Mouse (Mus musculus) stomach, postnatal 0 days (tissue): Measurements from ENCODE around the gene Hnrnph1. TPM values are rescaled to one million over a fixed set of nuclear protein-coding genes. Genes with fewer than 3 reads are reported as not detected.

Experiments
- ATAC-seq: fragments of 200-750 bp; cut with Nextera tagmentation; 2 replicates; pipeline ENCODE4 v1.8.0; 2017; ENCODE audit not compliant: low FRiP score, low TSS enrichment
- DNase-seq: peaks from one replicate; pipeline ENCODE4 v3.0.0-alpha.2; 2016; ENCODE audit warnings: low spot score
- H3K27ac ChIP-seq: fragments of 300-500 bp; sonication (generic); replicated peaks from 2 replicates; pipeline ENCODE4 v1.5.1; 2014; ENCODE audit warnings: mild to moderate bottlenecking, control low read depth
- H3K27me3 ChIP-seq: fragments of 300-500 bp; sonication (generic); 2 replicates; pipeline ENCODE4 v1.6.1; 2014; ENCODE audit warnings: low read length; ENCODE audit not compliant: control insufficient read depth, insufficient read depth
- H3K36me3 ChIP-seq: fragments of 300-500 bp; sonication (generic); 2 replicates; pipeline ENCODE4 v1.6.1; 2014; ENCODE audit warnings: low read length, mixed read lengths; ENCODE audit not compliant: control insufficient read depth, insufficient read depth
- H3K4me1 ChIP-seq: fragments of 300-500 bp; sonication (generic); replicated peaks from 2 replicates; pipeline ENCODE4 v1.6.1; 2014; ENCODE audit warnings: antibody characterized with exemption; ENCODE audit not compliant: control insufficient read depth, insufficient read depth
- H3K4me2 ChIP-seq: fragments of 300-500 bp; sonication (generic); replicated peaks from 2 replicates; pipeline ENCODE4 v1.6.1; 2014; ENCODE audit warnings: low read depth, mild to moderate bottlenecking, control low read depth, moderate library complexity
- H3K4me3 ChIP-seq: fragments of 300-500 bp; sonication (generic); 2 replicates; pipeline ENCODE4 v1.5.1; 2014; ENCODE audit warnings: low read depth, low read length, control low read depth
- H3K9ac ChIP-seq: fragments of 300-500 bp; sonication (generic); 2 replicates; pipeline ENCODE4 v1.6.1; 2014; ENCODE audit warnings: mild to moderate bottlenecking, low read length, control low read depth, mixed read lengths
- H3K9me3 ChIP-seq: fragments of 300-500 bp; sonication (generic); 2 replicates; pipeline ENCODE4 v1.6.1; 2016; ENCODE audit warnings: low read length; ENCODE audit not compliant: control insufficient read depth
- CTCF ChIP-seq: IDR thresholded peaks from 2 replicates; pipeline ENCODE4 v1.5.1; 2016; ENCODE audit warnings: antibody characterized with exemption, low read depth, mild to moderate bottlenecking, moderate library complexity
- EP300 ChIP-seq: optimal IDR thresholded peaks from 2 replicates; pipeline ENCODE3; 2016; ENCODE audit warnings: antibody characterized with exemption
- whole genome bisulfite sequencing: fragments of 180-500 bp; shearing (Covaris S2); extraction: QIAGEN DNeasy Blood & Tissue Kit; methylation state at CpG from one replicate; pipeline ENCODE4 v1.1.7; 2014; 5-methylcytosine and 5-hydroxymethylcytosine counted together
- polyA plus RNA-seq: library from polyadenylated mRNA; unstranded; fragments of >200 nt; fragmentation: Nextera tagmentation; extraction: Ambion mirVana; gene quantifications from 2 replicates; pipeline ENCODE4 v1.2.1, GENCODE M21; 2015

The Hnrnph1 gene
- polyA plus RNA-seq, 1 experiment from 2014 or later: 115 TPM

DNA sequence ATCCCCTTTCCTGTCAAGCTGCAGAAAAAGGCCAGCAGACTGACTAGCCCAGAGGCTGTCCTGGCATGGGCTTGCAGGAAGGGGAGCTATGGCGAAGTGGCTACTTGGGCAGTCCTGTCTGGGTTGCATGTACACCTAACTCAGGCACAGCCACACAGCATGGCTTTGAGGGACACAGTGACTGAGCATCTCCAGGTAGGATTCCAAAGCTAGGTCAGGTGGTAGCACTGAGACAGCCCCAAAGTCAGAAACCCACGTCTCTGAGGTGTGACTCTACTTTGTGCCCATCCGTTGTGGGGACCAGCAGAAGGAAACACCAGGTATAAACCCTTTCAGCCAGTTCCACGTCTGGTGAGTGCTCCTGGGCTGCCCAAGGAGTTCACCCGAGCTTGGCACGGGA lies 16.5 kb downstream of the Hnrnph1 start:
- DNase-seq (no peak), ATAC-seq (no peak)
- H3K36me3 ChIP-seq: peaks cover 5% of the 10 kb centered on the region
- no peaks in the 10 kb centered on the region for H3K27me3 ChIP-seq
- no peak overlapping the region for H3K4me3 ChIP-seq
- H3K4me2 ChIP-seq: no peak overlapping the region
- H3K4me1 ChIP-seq: no peaks in the 10 kb centered on the region
- TF ChIP-seq EP300 (no peak), CTCF (no peak)
- no peak overlapping the region for H3K9ac ChIP-seq
- no peaks in the 10 kb centered on the region for H3K9me3 ChIP-seq
- WGBS: 83% methylated on average over 6 of the region's 6 CpGs
- no peak overlapping the region for H3K27ac ChIP-seq

- no peak overlapping the region for H3K4me2 ChIP-seq
- DNase-seq (no peak), ATAC-seq (no peak)
- no peak overlapping the region for H3K9ac ChIP-seq
- H3K27me3 ChIP-seq: no peaks in the 10 kb centered on the region
- no peak overlapping the region for H3K4me3 ChIP-seq
- H3K9me3 ChIP-seq: no peaks in the 10 kb centered on the region
- H3K4me1 ChIP-seq: no peaks in the 10 kb centered on the region
- H3K27ac ChIP-seq: no peak overlapping the region
- H3K36me3 ChIP-seq: peaks cover 8% of the 10 kb centered on the region
- no peak for TF ChIP-seq EP300
- TF ChIP-seq CTCF: no peak
- 90% methylated on average over 7 of the region's 7 CpGs for WGBS
Observed at GRCm38 (mm10) chr11:50394731-50395130, 17.9 kb downstream of the Hnrnph1 start.

- Histone ChIP-seq H3K4me2 (no peak overlapping the region), H3K9ac (no peak overlapping the region), H3K4me1 (no peaks in the 10 kb centered on the region), H3K9me3 (no peaks in the 10 kb centered on the region), H3K27me3 (no peaks in the 10 kb centered on the region), H3K27ac (no peak overlapping the region), H3K4me3 (no peak overlapping the region), H3K36me3 (peaks cover 12% of the 10 kb centered on the region)
- DNase-seq (no peak), ATAC-seq (no peak)
- TF ChIP-seq CTCF (no peak), EP300 (no peak)
- 76% methylated on average over 11 of the region's 11 CpGs for WGBS
Observed at GRCm38 (mm10) chr11:50396766-50397307, 20.0 kb downstream of the Hnrnph1 start.

GRCm38 (mm10) chr11:50397316-50397715 lies 20.5 kb downstream of the Hnrnph1 start:
- TF ChIP-seq EP300: no peak
- TF ChIP-seq CTCF: no peak
- H3K4me1 ChIP-seq: no peaks in the 10 kb centered on the region
- H3K9me3 ChIP-seq: no peaks in the 10 kb centered on the region
- no peaks in the 10 kb centered on the region for H3K27me3 ChIP-seq
- ATAC-seq (no peak), DNase-seq (no peak)
- no peak overlapping the region for H3K9ac ChIP-seq
- no peak overlapping the region for H3K4me2 ChIP-seq
- H3K27ac ChIP-seq: no peak overlapping the region
- H3K36me3 ChIP-seq: peaks cover 15% of the 10 kb centered on the region
- no peak overlapping the region for H3K4me3 ChIP-seq
- WGBS: 81% methylated on average over 9 of the region's 9 CpGs

- no peak overlapping the region for H3K4me3 ChIP-seq
- no peaks in the 10 kb centered on the region for H3K27me3 ChIP-seq
- ATAC-seq: no peak
- WGBS: 72% methylated on average over 13 of the region's 13 CpGs
- DNase-seq: no peak
- no peaks in the 10 kb centered on the region for H3K4me1 ChIP-seq
- H3K36me3 ChIP-seq: peaks cover 16% of the 10 kb centered on the region
- TF ChIP-seq EP300: no peak
- TF ChIP-seq CTCF: no peak
- H3K4me2 ChIP-seq: no peak overlapping the region
- H3K9me3 ChIP-seq: no peaks in the 10 kb centered on the region
- no peak overlapping the region for H3K27ac ChIP-seq
- no peak overlapping the region for H3K9ac ChIP-seq
Observed at GRCm38 (mm10) chr11:50398803-50399202, 22.0 kb downstream of the Hnrnph1 start.

GRCm38 (mm10) chr11:50402481-50402880 lies 25.7 kb downstream of the Hnrnph1 start:
- ATAC-seq (no peak), DNase-seq (no peak)
- Histone ChIP-seq H3K36me3 (peaks cover 24% of the 10 kb centered on the region), H3K9me3 (no peaks in the 10 kb centered on the region), H3K27ac (no peak overlapping the region), H3K4me2 (no peak overlapping the region), H3K4me1 (no peaks in the 10 kb centered on the region), H3K9ac (no peak overlapping the region), H3K27me3 (no peaks in the 10 kb centered on the region), H3K4me3 (no peak overlapping the region)
- no peak for TF ChIP-seq CTCF
- no peak for TF ChIP-seq EP300
- 97% methylated on average over 3 of the region's 3 CpGs for WGBS
